Mouse (Mus musculus): ENCODE measurements at regions not wholly inside any gene's neighbourhood (a gene's known extent, or its start where the extent isn't known, plus 50 kb on each side); places are given as distances from the start of the nearest gene placed in this dataset.

DNA sequence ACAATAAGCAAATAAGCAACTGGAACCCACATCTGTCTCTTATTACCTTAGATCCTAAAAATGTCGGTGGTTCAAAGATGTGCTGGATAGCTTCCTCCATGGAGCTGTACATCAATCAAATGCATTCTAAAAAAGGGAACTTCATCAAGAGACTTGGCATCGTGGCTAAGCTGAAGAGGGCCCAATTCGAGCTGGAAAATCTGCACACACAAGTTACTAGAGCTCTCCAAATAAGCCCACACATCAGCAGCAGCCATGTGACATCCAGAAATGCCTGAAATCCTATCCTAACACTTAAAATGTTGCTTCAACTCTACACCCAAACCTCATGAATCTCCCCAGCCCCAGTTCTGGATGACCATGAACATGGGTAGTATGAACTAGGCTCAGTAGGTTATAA lies 729.5 kb upstream of the Pkdcc start:
- 70% methylated on average over 3 of the region's 3 CpGs for WGBS
- TF ChIP-seq CTCF (IDR thresholded peaks at IDR 0.05; ENCODE audit: low read depth) (no peak), EP300 (optimal IDR thresholded peaks at IDR 0.05) (no peak)
- ATAC-seq (ENCODE audit: low FRiP score, low TSS enrichment) = no peak
- Histone ChIP-seq H3K4me3 (ENCODE audit: low read depth, low read length) (no peak overlapping the region), H3K27ac (replicated peaks) (no peak overlapping the region), H3K27me3 (ENCODE audit: control insufficient read depth, insufficient read depth, low read length) (no peaks in the 10 kb centered on the region), H3K36me3 (ENCODE audit: control insufficient read depth, insufficient read depth, low read length) (no peaks in the 10 kb centered on the region), H3K4me2 (replicated peaks; ENCODE audit: low read depth) (no peak overlapping the region), H3K9ac (ENCODE audit: low read length) (no peak overlapping the region), H3K9me3 (ENCODE audit: control insufficient read depth, low read length) (no peaks in the 10 kb centered on the region), H3K4me1 (replicated peaks; ENCODE audit: control insufficient read depth, insufficient read depth) (no peaks in the 10 kb centered on the region)
- DNase-seq (ENCODE audit: low spot score) = no peak

DNA sequence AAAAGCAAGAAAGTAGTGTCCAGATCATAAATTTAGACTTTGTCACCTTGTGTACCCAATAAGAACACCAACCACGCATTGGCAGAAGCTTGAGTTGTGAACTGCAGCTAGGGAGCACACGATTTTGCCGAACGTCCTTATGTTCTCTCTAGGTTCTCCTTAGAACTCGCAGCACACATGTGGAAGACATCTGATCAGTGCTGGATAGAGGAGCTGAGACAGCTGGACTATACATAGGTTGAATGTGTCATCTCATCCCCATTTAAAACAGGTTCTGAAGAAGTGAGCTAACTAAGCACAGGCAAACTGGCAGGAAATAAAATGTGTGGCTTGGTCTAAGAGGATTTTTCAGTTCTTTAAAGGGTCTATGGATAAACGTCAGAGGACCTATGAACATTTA lies 730.5 kb upstream of the Pkdcc start:
- 81% methylated on average over 6 of the region's 6 CpGs for WGBS
- Histone ChIP-seq H3K27me3 (ENCODE audit: control insufficient read depth, insufficient read depth, low read length) (no peaks in the 10 kb centered on the region), H3K4me2 (replicated peaks; ENCODE audit: low read depth) (no peak overlapping the region), H3K36me3 (ENCODE audit: control insufficient read depth, insufficient read depth, low read length) (no peaks in the 10 kb centered on the region), H3K9ac (ENCODE audit: low read length) (no peak overlapping the region), H3K4me3 (ENCODE audit: low read depth, low read length) (no peak overlapping the region), H3K4me1 (replicated peaks; ENCODE audit: control insufficient read depth, insufficient read depth) (no peaks in the 10 kb centered on the region), H3K27ac (replicated peaks) (no peak overlapping the region), H3K9me3 (ENCODE audit: control insufficient read depth, low read length) (no peaks in the 10 kb centered on the region)
- TF ChIP-seq EP300 (optimal IDR thresholded peaks at IDR 0.05) = no peak
- no peak for TF ChIP-seq CTCF (IDR thresholded peaks at IDR 0.05; ENCODE audit: low read depth)
- no peak for ATAC-seq (ENCODE audit: low FRiP score, low TSS enrichment)
- no peak for DNase-seq (ENCODE audit: low spot score)

DNA sequence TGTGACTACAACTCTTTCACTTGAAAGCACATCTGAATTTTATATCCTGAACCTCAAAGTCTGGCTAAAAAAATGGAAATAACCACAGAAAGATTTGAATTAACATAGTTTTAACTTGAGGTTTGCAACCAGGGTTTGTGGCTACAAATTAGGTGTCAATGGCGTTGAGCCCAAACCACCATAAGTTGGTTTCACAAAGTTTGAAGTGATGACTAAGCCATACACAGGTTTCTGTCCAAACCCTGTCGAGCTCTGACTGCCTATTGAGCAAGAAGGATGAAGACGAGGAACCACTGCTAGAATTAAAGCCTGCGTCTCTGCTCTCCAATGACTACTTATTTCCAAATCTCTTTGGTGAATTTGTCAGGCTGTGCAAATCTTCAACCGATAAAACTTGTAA lies 719.8 kb upstream of the Slc8a1 start:
- H3K4me1 ChIP-seq (replicated peaks; ENCODE audit: control insufficient read depth, insufficient read depth) = no peaks in the 10 kb centered on the region
- DNase-seq (ENCODE audit: low spot score) (no peak), ATAC-seq (ENCODE audit: low FRiP score, low TSS enrichment) (no peak)
- no peaks in the 10 kb centered on the region for H3K36me3 ChIP-seq (ENCODE audit: control insufficient read depth, insufficient read depth, low read length)
- H3K9me3 ChIP-seq (ENCODE audit: control insufficient read depth, low read length) = no peaks in the 10 kb centered on the region
- H3K9ac ChIP-seq (ENCODE audit: low read length) = no peak overlapping the region
- no peak overlapping the region for H3K4me3 ChIP-seq (ENCODE audit: low read depth, low read length)
- 66% methylated on average over 5 of the region's 5 CpGs for WGBS
- no peaks in the 10 kb centered on the region for H3K27me3 ChIP-seq (ENCODE audit: control insufficient read depth, insufficient read depth, low read length)
- H3K4me2 ChIP-seq (replicated peaks; ENCODE audit: low read depth) = no peak overlapping the region
- H3K27ac ChIP-seq (replicated peaks) = no peak overlapping the region
- TF ChIP-seq EP300 (optimal IDR thresholded peaks at IDR 0.05) = no peak
- no peak for TF ChIP-seq CTCF (IDR thresholded peaks at IDR 0.05; ENCODE audit: low read depth)

DNA sequence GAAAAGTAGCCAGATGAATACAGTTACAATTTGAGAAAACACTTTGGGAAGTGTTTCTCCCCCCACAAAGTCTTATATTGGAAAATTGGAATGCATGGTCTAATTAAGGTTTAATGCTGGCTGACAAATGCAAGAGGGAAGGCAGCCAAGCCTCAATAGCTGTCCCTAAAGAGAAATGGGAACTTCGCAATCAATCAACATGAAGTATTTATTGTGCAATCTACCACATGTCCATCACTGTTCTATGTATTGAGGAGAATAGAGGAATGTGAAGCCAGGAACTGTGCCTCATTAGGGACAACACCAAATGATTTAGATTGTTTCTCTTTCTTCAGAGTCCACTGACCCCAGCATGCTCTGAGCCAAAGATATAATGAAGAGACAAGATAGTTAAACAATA lies 715.7 kb upstream of the Slc8a1 start:
- no peak for ATAC-seq (ENCODE audit: low FRiP score, low TSS enrichment)
- H3K36me3 ChIP-seq (ENCODE audit: control insufficient read depth, insufficient read depth, low read length) = no peaks in the 10 kb centered on the region
- TF ChIP-seq CTCF (IDR thresholded peaks at IDR 0.05; ENCODE audit: low read depth) (no peak), EP300 (optimal IDR thresholded peaks at IDR 0.05) (no peak)
- H3K4me3 ChIP-seq (ENCODE audit: low read depth, low read length) = no peak overlapping the region
- H3K9ac ChIP-seq (ENCODE audit: low read length) = no peak overlapping the region
- no peaks in the 10 kb centered on the region for H3K27me3 ChIP-seq (ENCODE audit: control insufficient read depth, insufficient read depth, low read length)
- no peaks in the 10 kb centered on the region for H3K9me3 ChIP-seq (ENCODE audit: control insufficient read depth, low read length)
- no peak for DNase-seq (ENCODE audit: low spot score)
- no peak overlapping the region for H3K4me2 ChIP-seq (replicated peaks; ENCODE audit: low read depth)
- no peaks in the 10 kb centered on the region for H3K4me1 ChIP-seq (replicated peaks; ENCODE audit: control insufficient read depth, insufficient read depth)
- H3K27ac ChIP-seq (replicated peaks) = no peak overlapping the region
- 84% methylated on average over 1 of the region's 1 CpGs for WGBS

DNA sequence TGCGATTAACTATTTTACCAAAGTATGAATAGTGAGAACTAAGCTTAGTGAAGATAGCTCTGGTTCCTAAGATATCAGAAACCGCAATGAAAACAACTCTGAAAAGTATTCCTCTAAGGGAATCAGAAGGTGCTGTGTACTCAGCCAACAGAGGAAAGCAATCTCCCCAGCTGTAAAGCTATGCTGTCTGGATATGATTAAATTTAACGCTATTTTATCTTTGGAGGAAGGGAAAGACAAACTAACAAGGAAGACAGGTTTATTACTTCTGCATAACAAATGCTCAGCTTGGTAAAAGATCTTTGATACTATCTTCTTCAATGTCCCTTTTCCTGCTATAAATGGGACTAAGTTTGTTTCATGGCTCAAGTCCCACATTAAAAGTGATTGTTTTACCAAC lies 700.9 kb upstream of the Slc8a1 start:
- H3K4me2 ChIP-seq (replicated peaks; ENCODE audit: low read depth) = no peak overlapping the region
- no peak overlapping the region for H3K4me3 ChIP-seq (ENCODE audit: low read depth, low read length)
- no peaks in the 10 kb centered on the region for H3K27me3 ChIP-seq (ENCODE audit: control insufficient read depth, insufficient read depth, low read length)
- H3K27ac ChIP-seq (replicated peaks) = no peak overlapping the region
- no peak for ATAC-seq (ENCODE audit: low FRiP score, low TSS enrichment)
- no peaks in the 10 kb centered on the region for H3K9me3 ChIP-seq (ENCODE audit: control insufficient read depth, low read length)
- no peaks in the 10 kb centered on the region for H3K36me3 ChIP-seq (ENCODE audit: control insufficient read depth, insufficient read depth, low read length)
- no peaks in the 10 kb centered on the region for H3K4me1 ChIP-seq (replicated peaks; ENCODE audit: control insufficient read depth, insufficient read depth)
- WGBS = 63% methylated on average over 3 of the region's 3 CpGs
- H3K9ac ChIP-seq (ENCODE audit: low read length) = no peak overlapping the region
- TF ChIP-seq CTCF (IDR thresholded peaks at IDR 0.05; ENCODE audit: low read depth) = no peak
- TF ChIP-seq EP300 (optimal IDR thresholded peaks at IDR 0.05) = no peak
- DNase-seq (ENCODE audit: low spot score) = no peak

DNA sequence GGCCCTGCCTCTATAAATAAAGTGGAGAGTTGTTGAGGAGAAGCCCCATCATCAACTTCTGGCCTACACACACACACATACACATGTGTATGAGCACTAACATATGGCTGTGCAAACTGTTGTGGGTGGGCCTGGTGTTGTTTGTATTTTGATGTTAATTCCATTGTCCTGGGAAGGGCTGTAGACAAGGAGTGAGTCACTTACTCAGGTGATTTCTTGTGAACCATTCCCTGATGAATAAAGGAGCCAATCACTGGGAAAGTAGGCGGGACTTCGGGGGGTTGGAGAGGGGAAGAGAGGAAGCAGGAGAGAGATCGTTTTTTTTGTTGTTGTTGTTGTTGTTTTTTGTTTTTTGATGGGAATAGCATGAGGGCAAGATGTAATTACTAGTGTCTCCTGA lies 699.0 kb upstream of the Slc8a1 start:
- H3K4me3 ChIP-seq (ENCODE audit: low read depth, low read length) = no peak overlapping the region
- DNase-seq (ENCODE audit: low spot score) (no peak), ATAC-seq (ENCODE audit: low FRiP score, low TSS enrichment) (no peak)
- no peak overlapping the region for H3K9ac ChIP-seq (ENCODE audit: low read length)
- H3K36me3 ChIP-seq (ENCODE audit: control insufficient read depth, insufficient read depth, low read length) = no peaks in the 10 kb centered on the region
- 81% methylated on average over 3 of the region's 3 CpGs for WGBS
- no peak overlapping the region for H3K4me2 ChIP-seq (replicated peaks; ENCODE audit: low read depth)
- TF ChIP-seq CTCF (IDR thresholded peaks at IDR 0.05; ENCODE audit: low read depth) = no peak
- no peak for TF ChIP-seq EP300 (optimal IDR thresholded peaks at IDR 0.05)
- H3K27me3 ChIP-seq (ENCODE audit: control insufficient read depth, insufficient read depth, low read length) = no peaks in the 10 kb centered on the region
- no peaks in the 10 kb centered on the region for H3K4me1 ChIP-seq (replicated peaks; ENCODE audit: control insufficient read depth, insufficient read depth)
- no peaks in the 10 kb centered on the region for H3K9me3 ChIP-seq (ENCODE audit: control insufficient read depth, low read length)
- H3K27ac ChIP-seq (replicated peaks) = no peak overlapping the region

Measured in stomach, postnatal 0 days (tissue).